ENCODE assay signal across 20 mouse cellular contexts in the genomic region with DNA sequence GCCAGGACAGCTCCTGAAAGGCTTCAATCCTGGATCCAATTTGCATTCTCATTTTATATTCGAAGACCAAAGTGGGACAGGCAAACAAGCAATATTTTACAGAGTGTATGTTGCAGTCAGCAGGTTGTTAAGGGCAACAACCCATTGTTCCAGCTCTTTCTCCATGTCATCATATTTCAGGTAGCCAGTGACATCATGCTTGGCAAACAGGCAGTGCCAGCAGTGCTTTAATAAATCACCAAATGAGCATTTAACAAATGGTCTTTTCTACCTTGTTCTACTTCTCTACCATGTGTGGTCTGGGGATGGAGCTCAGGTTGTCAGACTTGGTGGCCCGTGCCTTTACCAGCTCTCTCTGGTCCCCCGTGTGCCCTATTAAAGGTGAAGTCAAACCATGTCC. TPM values are rescaled to one million over a fixed set of nuclear protein-coding genes. Genes with fewer than 3 reads are reported as not detected.
DNase-seq lines count a peak whose midpoint lies in the region; ATAC-seq and TF ChIP-seq lines count a peak whose summit lies in the region.
"Had no signal": no experiment of that assay in that cellular context is flagged by ENCODE, and none has a peak within 500 bp of the region (broad histone marks: within the 10 kb centered on the region; RNA-seq: fewer than 3 reads in every experiment).

No protein-coding gene starts in this region.

- H3K9ac ChIP-seq in lung, postnatal 0 days (replicated peaks; ENCODE audit: low read depth), result no peak overlapping the region
- H3K9ac ChIP-seq: embryonic facial prominence, embryonic 15.5 days; heart, embryonic 13.5 days had no signal

- TF ChIP-seq POLR2A in kidney, adult 2 months (IDR thresholded peaks at IDR 0.05; ENCODE audit: low read depth, low read length), result no peak

- H3K9me3 ChIP-seq in lung, postnatal 0 days (ENCODE audit: low read length), result no peaks in the 10 kb centered on the region
- H3K9me3 ChIP-seq: embryonic facial prominence, embryonic 15.5 days; forebrain, embryonic 10.5 days; heart, embryonic 13.5 days had no signal

- no peak overlapping the region for H3K4me2 ChIP-seq in lung, postnatal 0 days (replicated peaks; ENCODE audit: low read depth, low read length)
- H3K4me2 ChIP-seq: embryonic facial prominence, embryonic 15.5 days; heart, embryonic 13.5 days had no signal

- H3K4me3 ChIP-seq in kidney, adult 2 months (ENCODE audit: insufficient read depth, low read depth, low read length), result no peak overlapping the region
- no peak overlapping the region for H3K4me3 ChIP-seq in lung, postnatal 0 days (ENCODE audit: low read depth, low read length)
- H3K4me3 ChIP-seq: embryonic facial prominence, embryonic 15.5 days; erythroblast, embryonic 14.5 days; forebrain, embryonic 10.5 days; heart, embryonic 13.5 days had no signal

- 49% methylated on average over 3 of the region's 3 CpGs for WGBS in kidney, adult 2 months
- WGBS in lung, postnatal 0 days, result 80% methylated on average over 3 of the region's 3 CpGs

- no peaks in the 10 kb centered on the region for H3K27me3 ChIP-seq in kidney, adult 2 months (replicated peaks; ENCODE audit: control insufficient read depth, insufficient read depth, low read length)
- no peaks in the 10 kb centered on the region for H3K27me3 ChIP-seq in lung, postnatal 0 days (replicated peaks; ENCODE audit: insufficient read depth, low read length)
- H3K27me3 ChIP-seq: CH12.LX; embryonic facial prominence, embryonic 15.5 days; heart, embryonic 13.5 days had no signal

- no peak for TF ChIP-seq CTCF in kidney, adult 2 months (conservative IDR thresholded peaks at IDR 0.05; ENCODE audit: insufficient read depth, insufficient read length, low read depth, low read length)
- TF ChIP-seq CTCF in lung, postnatal 0 days (IDR thresholded peaks at IDR 0.05), result no peak

- H3K36me3 ChIP-seq in kidney, adult 2 months (ENCODE audit: control insufficient read depth, insufficient read depth, low read length), result peaks cover 5% of the 10 kb centered on the region
- peaks cover 15% of the 10 kb centered on the region; the same call in 1 of the 2 replicates for H3K36me3 ChIP-seq in lung, postnatal 0 days (ENCODE audit: insufficient read depth, low read length)

- no peak for ATAC-seq in lung, postnatal 0 days
- ATAC-seq in inflammation-experienced regulatory T-cells, adult 6 months, result no peak
- ATAC-seq: forebrain, embryonic 14.5 days had no signal

- DNase-seq in kidney, adult 2 months, result peak; percentile 73
- DNase-seq in kidney, postnatal 4 days, result no peak
- peak; percentile 27 for DNase-seq in lung, postnatal 0 days (ENCODE audit: low spot score)
- DNase-seq in lung, postnatal 4 days, result no peak
- peak; percentile 15 for DNase-seq in kidney, postnatal 14 days
- DNase-seq: adrenal gland, adult 2 months; adrenal gland, postnatal 25 days; cerebellum, adult 18-20 months; cerebellum, postnatal 14 days; embryo, embryonic 11 days; gastrocnemius, postnatal 36 days; heart, adult 11 months; heart, postnatal 36 days had no signal

- TF ChIP-seq EP300 in lung, postnatal 0 days (IDR thresholded peaks at IDR 0.05), result no peak

- 0 out of 2 replicates have a peak overlapping the region, but pooled peaks have one; percentile 54 for H3K27ac ChIP-seq in kidney, adult 2 months (ENCODE audit: insufficient read depth, low read depth, low read length)
- H3K27ac ChIP-seq in lung, postnatal 0 days (ENCODE audit: low read length), result no peak overlapping the region
- H3K27ac ChIP-seq: embryonic facial prominence, embryonic 15.5 days; forebrain, embryonic 10.5 days; heart, embryonic 13.5 days had no signal

- H3K4me1 ChIP-seq in kidney, adult 2 months (ENCODE audit: control insufficient read depth, insufficient read depth, low read length), result peaks cover 11% of the 10 kb centered on the region; the same call in 1 of the 2 replicates
- H3K4me1 ChIP-seq in lung, postnatal 0 days (ENCODE audit: insufficient read depth, low read depth, low read length), result no peaks in the 10 kb centered on the region
- H3K4me1 ChIP-seq: embryonic facial prominence, embryonic 15.5 days; forebrain, embryonic 10.5 days; heart, embryonic 13.5 days had no signal

RNA-seq across cellular contexts. Expression of a gene that starts 7.7 kb away (rescaled TPM):
- polyA plus RNA-seq in kidney, adult 2 months (2012; rRNA removed), result 2.6 and 2.9 TPM in 2 replicates
- polyA plus RNA-seq in lung, postnatal 0 days (2015; fragmentation: Nextera tagmentation; extraction: Ambion mirVana), result 1.7 and 2.1 TPM in 2 replicates
- under 1 TPM; 0.65 to 0.81 (median 0.67) TPM for polyA plus RNA-seq in inflammation-experienced regulatory T-cells, adult 6 months (2017; shearing (Covaris generic))

RNA-seq across cellular contexts. Expression of a gene that starts 8.2 kb away (rescaled TPM):
- polyA plus RNA-seq in kidney, adult 2 months (2012; rRNA removed), result 14.8 and 18.4 TPM in 2 replicates
- polyA plus RNA-seq in lung, postnatal 0 days (2015; fragmentation: Nextera tagmentation; extraction: Ambion mirVana), result 3.9 and 4.0 TPM in 2 replicates
- 1 to 10 TPM; 3.1 to 6.4 (median 4.8) TPM for polyA plus RNA-seq in inflammation-experienced regulatory T-cells, adult 6 months (2017; shearing (Covaris generic))

Comparison
In these comparisons a context has a peak if more than half of its experiments do, and no peak if none do; other contexts are left out.
1. DNase-seq: peak in kidney, adult 2 months (single experiment), lung, postnatal 0 days (single experiment) and kidney, postnatal 14 days (single experiment); none in kidney, postnatal 4 days (0 of 2) and lung, postnatal 4 days (0 of 2).